Mouse (Mus musculus) cerebellum, adult 18-20 months (tissue): ENCODE measurements around the gene Usmg5.
"Not testable (repeated sequence)": the region's sequence is repeated elsewhere in the genome, so short reads cannot be mapped to it uniquely, and the experiment has no call there.

ENCODE experiments used
- DNase-seq, 2 experiments: peaks; one replicate each; pipeline ENCODE4 v3.0.0; 2021

Usmg5 gene

DNA sequence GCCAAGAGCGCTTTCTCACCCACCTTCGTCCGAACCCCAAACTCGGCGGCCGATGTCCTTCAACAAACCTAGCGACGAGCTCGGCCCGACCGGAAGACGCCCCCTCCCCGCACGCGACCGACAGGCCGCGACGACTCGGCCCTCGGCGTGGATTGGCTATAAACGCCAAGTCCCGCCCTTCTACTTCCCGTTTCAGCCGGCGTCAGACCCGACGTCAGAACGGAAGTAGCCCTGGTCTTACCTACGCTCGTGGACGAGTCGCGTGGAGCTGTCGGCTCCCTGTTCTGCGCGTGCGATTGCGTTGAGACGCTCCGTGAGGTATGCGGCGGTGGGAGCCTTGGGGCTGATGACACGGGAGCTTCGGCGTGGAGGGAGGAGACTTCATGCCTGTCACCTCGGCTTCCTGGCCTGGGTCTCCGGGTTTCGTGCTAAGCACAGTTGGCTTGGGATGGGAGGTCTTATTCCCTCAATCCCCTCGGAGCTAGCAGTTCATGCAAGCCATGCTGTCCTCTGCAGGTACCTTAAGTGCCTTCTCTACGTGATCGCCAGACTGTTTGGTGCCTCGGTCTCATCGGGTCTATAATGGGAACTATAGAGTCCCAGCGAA lies at the start of gene Usmg5, which contains the start of gene Pdcd11:
Gene Usmg5, minus strand, starts transcription at position 98 of the 607 bp plus-strand sequence.
Gene Pdcd11, plus strand, starts transcription at position 219 of the 607 bp plus-strand sequence.
- DNase-seq = peak; percentile 97 to 98

DNA sequence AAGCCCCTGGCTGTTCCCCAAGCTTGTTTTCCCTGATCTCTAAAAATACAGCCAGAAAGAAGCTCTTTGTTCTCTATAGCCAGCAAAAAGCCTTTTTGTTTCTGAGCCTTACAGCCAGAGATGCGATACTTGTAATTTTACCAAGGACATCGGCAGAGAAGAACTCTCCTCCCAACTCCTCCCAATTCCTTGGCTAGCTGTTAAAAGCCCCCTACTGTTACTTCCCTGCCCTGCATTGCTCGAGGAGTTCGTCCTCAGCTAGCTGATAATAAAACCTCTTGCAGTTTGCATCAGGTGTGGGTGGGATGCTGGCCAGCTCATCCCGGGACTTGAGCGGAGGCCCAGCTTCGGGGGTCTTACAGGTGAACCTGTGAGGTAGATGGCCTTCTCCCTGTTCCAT lies 49.2 kb upstream of the Usmg5 start:
- DNase-seq = not testable (repeated sequence)

DNA sequence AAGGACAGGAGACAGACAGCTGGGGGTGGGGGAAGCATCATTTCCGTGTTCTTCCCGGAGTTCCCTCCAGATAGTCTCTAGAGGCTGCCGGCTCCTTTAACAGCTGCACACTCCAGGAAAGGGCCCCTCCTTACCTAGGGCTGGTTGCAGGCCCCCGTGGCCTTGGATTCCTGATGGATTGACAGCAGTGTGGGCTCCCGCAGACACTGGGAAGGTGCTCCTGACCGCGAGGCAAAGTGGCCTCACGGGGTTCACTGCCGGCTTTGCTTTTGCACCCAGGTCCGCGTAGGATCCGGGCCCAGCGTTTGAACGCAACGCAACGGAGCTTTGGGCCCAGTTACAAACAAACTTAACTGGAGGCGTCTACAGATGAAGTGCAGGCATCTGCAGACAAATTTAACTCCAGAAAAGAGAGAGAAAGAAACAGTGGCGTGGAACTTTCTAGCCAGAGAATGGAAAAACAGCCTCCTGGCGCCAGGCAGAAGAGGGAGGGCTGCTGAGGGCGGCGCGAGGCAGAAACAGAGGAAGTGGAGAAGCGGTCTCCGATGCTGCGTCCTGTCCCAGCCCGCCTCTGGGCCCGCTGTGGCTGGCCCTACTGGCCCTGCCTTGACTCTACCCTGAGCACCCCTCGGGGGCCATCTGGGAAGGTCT lies 47.4 kb upstream of the Usmg5 start, which contains the start of gene Calhm2:
Gene Calhm2, minus strand, starts transcription at position 524 of the 651 bp plus-strand sequence.
- DNase-seq = peak; percentile 10 to 11

DNA sequence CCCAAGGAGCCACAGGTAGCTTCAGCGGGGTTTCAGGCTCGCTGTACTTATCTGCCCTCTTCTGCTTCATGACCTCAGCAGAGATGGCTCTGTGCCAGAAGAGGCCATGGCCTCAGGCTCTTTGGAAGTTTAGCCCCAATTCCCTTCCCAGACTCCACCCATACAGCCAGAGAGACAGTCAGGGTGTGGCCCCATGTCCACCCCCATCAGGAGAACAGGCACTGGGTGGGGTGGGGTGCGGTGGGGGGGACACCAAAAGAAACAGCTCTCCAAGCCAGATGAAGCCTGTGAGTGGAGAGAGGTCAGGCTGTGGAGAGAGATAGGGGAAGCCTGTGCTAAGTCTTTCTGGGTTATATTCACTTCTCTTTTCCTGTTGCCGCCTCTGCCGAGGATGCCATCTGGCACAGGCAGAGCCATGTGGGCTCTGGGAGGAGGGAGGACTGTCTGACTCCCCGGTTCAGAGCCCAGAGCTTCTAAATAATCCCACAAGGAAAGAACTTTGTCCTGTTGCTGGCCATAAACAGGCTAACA lies 46.7 kb upstream of the Usmg5 start:
- DNase-seq = peak; percentile 30 to 46

DNA sequence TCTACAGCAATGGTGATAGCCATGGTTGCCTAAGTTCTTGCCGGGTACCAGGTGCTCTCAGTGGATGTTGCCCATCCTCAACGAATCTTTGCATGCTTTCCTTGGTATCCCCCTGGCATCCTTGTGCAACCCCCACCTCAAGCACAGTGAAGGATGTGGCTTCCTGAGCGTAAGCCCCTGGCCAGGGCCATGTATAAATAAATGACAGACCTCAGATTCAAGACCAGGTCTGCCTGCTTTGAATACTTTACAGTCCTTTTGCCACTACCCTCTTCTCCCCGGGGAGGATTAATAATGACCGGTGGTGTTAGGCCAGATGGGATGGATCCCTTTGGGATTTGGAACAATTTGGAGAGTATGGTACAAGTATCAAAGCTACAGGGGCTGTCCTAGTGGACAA lies 45.7 kb upstream of the Usmg5 start:
- DNase-seq = no peak

DNA sequence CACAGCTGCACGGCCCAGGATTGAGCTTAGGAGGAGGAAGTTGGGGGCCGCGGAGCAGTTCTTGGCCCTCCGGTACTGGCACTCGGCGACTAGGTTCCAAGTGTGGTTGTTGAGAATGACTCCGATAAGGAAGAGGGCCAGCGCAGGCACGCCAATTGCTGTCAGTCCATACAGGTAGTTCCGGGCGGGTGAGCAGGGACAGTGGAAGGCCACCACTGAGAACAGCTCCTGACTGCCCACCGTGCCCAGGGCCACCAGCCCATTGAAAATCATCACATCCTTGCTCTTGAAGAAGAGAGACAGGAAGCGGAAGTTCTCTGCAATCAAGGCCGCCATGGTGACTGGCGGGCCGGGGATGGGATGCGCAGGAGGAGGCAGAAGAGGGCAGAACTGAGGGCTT lies 45.1 kb upstream of the Usmg5 start:
- DNase-seq = no peak

DNA sequence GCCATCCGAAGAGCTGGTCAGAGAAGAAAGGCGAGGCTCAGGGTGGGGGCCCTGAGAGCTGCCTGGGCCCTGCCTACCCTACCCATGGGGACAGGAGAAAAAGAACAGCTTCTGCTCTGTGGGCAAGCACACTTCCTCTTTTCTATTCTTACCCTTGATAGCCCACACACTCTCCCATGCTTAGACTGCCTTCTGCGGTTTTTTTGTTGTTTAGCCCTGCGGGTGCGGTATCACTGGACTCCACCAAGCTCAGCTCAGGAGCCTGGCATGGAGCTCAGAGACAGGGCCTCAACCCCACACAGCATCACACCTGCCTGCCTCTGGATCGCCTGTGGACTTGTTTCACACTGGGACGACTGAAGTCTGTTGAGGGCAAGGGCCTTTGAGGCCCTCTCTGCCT lies 42.7 kb upstream of the Usmg5 start:
- no peak for DNase-seq

DNA sequence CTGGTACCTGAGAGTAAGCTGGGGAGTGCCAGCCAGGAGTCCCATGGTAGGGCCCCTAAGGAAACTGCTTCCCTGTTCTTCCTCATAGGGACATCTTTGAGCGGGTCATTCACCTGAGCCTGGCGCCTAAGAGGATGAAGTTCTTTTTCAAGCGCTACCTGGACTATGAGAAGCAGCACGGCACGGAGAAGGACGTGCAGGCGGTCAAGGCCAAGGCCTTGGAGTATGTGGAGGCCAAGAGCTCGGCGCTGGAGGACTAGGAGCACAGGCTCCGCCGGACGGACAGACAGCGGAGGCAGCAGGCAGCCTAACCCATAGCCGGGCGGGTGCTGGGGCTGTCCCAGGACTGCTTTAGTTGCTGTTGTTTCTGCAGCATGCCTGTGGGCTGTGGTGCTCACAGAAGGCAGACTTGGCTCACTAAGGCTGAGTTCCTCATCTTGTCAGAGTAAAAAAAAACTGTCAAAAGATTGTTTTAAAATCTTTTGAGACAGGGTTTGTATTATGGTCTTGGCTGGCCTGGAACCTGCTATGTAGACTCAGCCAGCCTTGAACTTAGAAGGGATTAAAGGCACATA lies 40.2 kb upstream of the Usmg5 start:
- no peak for DNase-seq

DNA sequence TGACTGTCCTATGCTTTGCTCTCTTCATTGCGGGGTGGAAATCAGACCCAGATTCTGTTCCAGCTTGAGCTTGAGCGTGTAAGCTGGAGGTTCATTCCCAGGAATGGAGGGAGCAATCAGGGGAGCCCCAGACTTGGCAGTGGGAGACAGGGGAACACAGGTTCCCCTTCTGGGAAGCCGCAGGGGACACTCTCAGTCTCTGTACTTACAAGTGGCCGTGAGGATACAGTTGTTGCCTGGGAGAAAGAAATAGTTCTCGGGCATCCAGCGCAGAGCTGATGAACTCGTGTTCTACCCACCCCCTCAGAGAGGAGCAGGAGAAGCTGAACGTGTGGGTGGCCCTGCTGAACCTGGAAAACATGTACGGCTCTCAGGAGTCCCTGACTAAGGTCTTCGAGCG lies 38.4 kb upstream of the Usmg5 start:
- no peak for DNase-seq

DNA sequence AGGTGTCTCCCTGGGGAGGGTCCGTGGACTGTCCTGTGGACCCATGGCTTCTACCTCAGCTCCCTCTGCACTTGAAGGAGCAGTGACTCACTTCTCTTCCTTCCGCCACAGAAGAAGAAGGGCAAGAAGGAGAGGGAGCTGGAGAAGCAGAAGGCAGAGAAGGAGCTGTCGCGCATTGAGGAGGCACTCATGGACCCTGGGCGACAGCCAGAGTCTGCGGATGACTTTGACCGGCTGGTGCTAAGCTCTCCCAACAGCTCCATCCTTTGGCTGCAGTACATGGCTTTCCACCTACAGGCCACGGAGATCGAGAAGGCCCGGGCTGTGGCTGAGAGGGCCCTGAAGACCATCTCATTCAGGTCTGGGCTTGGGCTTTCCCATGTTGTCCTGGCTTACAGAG lies 37.7 kb upstream of the Usmg5 start:
- no peak for DNase-seq

DNA sequence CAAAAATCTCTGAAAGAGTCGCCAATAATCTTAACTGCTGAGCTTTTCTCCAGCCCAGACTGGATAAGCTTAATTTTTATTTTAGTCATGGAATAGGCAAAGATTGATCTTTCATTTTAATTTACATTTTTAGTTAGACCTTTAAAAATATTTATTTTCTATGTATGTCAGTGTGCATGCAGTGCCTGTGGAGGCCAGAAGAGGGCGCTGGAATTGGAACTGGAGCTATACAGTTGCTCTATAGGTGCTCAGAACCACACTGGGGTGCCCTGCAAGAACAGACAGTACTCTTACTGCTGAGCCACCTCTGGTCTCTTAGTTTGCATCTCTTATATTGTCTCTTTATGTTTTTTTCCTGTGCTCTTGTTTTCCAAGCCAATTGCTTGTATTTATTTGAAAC lies 32.4 kb upstream of the Usmg5 start:
- DNase-seq = peak; percentile 23 to 29

DNA sequence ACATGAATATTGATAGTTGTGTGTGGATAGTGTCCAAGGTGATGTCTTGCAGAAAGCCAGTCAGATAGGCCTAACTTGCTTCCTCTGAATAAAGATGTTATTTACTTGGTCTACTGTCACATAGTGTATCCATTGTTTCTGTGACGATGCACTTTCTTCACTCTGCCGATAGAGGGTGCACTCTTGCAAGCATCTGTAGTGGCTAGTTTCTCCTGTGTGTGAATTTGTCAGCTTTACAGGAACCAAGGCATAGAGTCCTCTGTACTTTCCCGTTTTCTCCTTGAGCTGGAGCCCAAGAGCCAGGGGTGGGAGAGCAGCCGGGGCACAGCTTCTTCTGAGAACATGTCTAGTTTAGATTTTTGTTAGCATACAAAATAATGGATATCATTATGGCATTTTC lies 30.6 kb upstream of the Usmg5 start:
- DNase-seq = no peak

DNA sequence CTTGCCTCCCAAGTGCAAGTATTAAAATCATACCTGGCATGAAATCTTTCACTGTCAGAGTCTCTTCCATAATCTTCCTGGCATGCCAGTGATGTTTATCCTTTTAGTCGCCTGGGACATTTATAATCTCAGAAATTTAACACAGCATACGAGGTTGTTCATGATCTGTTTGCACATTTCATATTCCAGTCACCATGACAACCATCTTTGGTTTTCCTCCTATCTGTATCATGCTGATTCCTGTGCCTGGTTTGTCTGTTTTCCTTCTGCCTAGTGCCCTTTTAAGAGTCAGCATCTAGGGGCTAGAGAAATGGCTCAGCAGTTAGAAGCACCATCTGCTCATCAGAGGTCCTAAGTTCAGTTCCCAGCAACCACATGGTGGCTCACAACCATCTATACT lies 28.2 kb upstream of the Usmg5 start:
- no peak for DNase-seq

DNA sequence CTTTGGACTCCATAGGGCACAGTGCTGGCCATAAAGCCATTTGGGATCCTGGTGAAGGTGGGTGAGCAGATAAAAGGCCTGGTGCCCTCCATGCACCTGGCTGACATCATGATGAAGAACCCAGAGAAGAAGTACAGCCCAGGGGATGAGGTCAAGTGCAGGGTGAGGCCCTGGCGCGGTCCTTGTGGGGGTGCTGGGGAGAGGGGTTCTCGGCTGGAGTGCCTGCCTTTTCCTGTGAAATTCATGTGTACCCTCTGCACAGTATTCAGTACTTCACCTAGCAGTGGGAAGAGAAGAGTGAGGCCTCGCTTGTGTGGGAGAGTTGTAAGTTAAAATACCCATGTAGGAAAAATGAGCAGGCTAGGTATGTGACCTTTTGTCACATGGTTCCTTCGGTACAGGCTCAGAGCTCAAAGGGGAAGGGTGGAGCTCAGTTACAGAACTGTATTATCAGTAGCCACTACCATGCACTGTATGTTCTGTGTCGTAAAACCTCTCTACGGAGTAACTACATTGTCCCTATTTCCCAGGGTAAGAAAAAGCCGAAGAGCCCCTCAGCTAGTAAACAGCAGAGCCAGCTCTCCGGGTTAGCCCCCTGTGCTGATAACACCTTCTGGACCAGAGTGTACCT lies 14.3 kb upstream of the Usmg5 start:
- no peak for DNase-seq

DNA sequence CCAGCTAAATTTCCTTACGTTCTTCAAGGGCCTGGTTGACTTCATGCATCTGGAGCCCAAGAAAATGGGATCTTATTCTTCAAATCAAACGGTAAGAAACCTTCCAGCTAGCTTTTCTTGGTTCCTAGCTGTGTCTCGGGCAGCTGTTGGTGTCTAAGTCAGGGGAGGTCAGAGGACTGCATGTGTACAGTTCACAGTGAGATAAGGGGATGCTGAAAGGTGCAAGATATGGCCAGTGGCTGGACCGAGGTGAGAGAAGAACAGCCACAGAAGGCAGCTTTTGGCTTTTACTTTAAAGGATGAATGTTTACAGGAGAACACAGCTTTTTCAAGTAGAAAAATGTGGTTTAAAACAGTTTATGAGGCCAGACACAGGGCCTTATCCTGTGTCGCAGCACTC lies 10.6 kb upstream of the Usmg5 start:
- DNase-seq = no peak

DNA sequence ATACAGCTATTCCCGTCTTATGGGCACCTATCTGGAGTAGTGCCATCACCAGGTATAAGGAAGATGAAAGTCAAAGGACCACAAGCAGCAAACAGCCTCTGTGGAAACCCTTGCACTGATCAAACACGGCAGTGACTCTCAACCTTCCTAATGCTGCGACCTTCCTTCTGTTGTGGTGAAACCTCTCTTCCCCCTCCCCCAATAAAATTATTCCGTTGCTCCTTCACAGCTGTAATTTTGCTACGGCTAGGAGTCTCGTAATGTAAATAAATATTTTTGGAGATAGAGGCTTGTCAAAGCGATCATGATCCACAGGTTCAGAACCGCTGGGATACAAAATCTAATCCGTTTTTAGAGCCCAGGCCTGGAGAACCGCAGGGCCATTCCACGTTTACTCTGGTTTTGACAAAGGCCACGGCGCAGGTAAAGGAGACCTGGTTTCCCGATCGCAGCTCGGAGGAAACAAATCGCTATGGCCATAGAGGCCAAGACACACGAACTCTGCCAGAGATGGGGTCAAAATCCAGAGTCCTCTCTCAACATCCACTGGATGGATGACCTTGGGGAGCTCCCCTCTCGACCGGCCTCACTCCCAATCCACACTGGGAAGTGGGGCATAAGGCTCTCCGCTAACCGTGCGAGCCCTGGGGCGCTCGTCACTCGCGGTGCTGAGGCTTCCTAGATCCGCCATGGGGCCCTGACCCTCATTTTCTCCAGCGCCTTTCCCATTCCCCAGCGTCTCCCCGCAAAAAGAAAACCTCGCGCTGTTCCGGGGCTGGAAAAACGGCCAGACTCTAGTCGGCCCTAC lies 525 bp downstream of the Usmg5 start:
- DNase-seq = no peak

DNA sequence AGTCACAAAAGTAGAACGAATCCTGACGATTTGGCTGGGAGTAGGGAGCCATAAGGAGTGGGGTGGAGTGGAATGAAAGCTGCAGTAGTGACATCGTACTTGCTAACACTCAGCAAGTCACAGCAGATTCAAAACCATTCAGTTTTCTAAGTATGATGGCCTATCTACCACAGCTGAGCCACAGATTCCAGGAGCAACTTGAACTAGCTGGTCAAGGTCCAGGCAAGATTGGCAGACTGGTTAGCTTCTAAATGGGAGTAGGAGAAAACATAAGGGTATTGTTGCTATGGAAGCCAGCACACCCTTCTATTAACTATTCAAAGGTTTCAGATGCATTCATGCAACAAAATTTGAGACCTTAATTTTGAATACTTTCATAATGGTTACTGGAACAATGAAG lies 2.2 kb downstream of the Usmg5 start:
- no peak for DNase-seq

DNA sequence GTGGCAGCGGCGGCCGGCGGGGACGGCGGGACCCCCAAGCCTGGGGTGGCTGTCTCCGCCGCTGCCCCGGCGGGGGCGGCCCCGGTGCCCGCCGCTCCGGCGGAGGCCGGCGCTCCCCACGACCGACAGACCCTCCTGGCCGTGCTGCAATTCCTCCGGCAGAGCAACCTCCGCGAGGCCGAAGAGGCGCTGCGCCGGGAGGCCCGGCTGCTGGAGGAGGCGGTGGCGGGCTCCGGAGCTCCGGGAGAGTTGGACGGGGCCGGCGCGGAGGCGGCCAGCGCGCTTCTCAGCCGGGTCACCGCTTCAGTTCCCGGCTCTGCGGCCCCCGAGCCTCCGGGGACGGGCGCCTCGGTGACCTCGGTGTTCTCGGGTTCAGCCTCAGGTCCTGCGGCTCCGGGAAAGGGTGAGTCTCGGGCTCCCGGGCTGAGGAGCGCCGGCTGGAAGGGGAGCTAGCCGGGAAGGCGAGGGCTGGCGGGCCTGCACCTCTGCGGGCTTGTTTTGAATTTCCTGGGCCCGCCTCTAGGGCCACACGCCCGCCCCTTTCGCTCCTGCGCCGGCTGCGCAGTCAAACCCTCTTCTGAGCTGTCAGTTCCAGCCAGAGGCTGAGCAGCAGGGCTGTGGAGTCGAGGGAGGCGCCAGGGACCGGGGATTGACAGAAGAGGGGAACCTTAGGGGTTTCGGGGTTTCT lies 22.4 kb downstream of the Usmg5 start:
- DNase-seq = peak; percentile 82

DNA sequence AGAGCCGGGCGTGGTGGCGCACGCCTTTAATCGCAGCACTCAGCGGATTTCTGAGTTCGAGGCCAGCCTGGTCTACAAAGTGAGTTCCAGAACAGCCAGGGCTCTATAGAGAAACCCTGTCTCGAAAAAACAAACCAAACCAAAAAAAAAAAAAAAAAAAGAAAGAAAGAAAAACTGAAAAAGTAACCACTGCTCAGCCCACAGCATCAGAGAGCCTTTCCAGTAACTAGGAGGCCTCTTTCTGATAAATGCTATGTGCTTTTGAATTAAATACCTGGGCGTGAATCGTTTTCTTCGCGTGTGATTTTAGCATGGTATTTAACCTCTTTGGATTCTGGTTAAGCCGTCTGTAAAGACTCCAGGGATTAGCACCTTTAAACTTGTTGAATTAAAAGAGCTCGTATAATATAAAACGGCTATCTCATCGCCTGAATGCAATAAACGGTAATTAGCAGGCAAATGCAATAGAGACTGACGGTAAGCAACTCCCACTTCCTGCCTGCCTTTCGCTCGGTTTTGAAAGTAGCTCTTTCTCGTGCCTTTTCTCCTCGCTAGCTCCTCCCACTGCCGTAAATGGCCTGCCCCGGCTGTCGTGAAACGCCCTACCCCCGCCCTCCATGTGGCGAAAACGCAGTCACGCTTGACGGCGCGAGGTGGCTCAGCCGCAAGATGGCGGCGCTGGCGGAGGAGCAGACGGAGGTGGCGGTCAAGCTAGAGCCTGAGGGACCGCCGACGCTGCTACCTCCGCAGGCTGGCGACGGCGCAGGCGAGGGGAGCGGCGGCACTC lies 23.2 kb downstream of the Usmg5 start, which contains the start of gene Taf5:
Gene Taf5, plus strand, starts transcription at position 651 of the 787 bp plus-strand sequence.
- peak; percentile 97 to 98 for DNase-seq

DNA sequence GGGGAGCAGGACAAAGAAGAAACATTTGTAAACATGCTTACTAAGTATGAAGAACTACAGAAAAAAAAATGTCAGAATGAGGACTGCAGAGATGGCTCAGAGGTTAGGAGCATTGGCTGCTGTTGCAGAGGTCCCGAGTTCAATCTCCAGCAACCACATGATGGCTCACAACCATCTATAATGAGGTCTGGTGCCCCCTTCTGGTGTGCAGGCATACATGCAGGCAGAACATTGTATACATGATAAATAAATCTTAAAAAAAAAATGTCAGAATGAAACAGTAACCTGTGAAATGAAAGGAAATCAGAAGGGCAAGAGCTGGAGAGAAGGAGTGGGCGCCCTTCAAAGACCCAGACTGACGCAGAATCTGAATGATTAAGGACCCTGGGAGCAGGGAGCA lies 24.6 kb downstream of the Usmg5 start:
- no peak for DNase-seq

DNA sequence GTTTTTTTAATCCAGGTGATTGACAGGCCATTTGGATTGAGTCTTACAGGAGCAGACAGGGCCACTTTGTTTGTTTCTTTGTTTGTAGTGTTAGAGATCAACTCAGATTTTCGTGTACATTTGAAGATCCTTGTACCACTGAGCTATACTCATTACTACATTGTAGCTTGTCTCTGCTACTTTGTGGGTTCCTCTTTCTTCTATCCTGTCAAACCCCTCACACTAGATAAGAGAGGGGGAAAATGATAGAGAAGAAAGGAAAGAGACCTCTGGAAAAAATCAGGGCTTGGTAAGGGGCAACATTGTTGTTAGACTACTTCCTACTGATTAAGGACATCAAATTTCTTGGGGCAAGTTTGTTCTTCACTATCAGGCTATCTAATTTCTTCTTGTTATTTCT lies 32.8 kb downstream of the Usmg5 start:
- DNase-seq = no peak
